Mouse (Mus musculus) stomach, postnatal 0 days (tissue): ENCODE measurements around the gene Ddo.

Source experiments
- CTCF ChIP-seq: IDR thresholded peaks from 2 replicates; pipeline ENCODE4 v1.5.1; 2016; ENCODE audit warnings: antibody characterized with exemption, low read depth, mild to moderate bottlenecking, moderate library complexity
- EP300 ChIP-seq: optimal IDR thresholded peaks from 2 replicates; pipeline ENCODE3; 2016; ENCODE audit warnings: antibody characterized with exemption

GRCm38 (mm10) chr10:40604706-40605394 is 25.0 kb upstream of the Ddo start:
- TF ChIP-seq CTCF (peak; percentile 51), EP300 (no peak)
